Mouse (Mus musculus) ES-Bruce4 (cell line): ENCODE data around the gene Rtf2. TPM values are rescaled to one million over a fixed set of nuclear protein-coding genes. Genes with fewer than 3 reads are reported as not detected.

ENCODE experiments used
- H3K27ac ChIP-seq: 2 replicates; pipeline ENCODE4 v1.5.1; 2012; ENCODE audit warnings: low read length, inconsistent platforms; ENCODE audit not compliant: insufficient read depth
- H3K27me3 ChIP-seq: 2 replicates; pipeline ENCODE4 v1.6.1; 2012; ENCODE audit warnings: mild to moderate bottlenecking, low read length, inconsistent platforms; ENCODE audit not compliant: control insufficient read depth, poor library complexity, insufficient read depth, severe bottlenecking
- H3K36me3 ChIP-seq: 2 replicates; pipeline ENCODE4 v1.6.1; 2012; ENCODE audit warnings: inconsistent platforms, mild to moderate bottlenecking, low read length, moderate library complexity; ENCODE audit not compliant: control insufficient read depth, poor library complexity, insufficient read depth, severe bottlenecking
- H3K4me1 ChIP-seq: one replicate; pipeline ENCODE4 v1.8.1; 2011; ENCODE audit warnings: low read length; ENCODE audit not compliant: control insufficient read depth, insufficient read depth
- H3K4me3 ChIP-seq: 2 replicates; pipeline ENCODE4 v1.5.1; 2011; ENCODE audit warnings: low read depth, mild to moderate bottlenecking, low read length
- H3K9ac ChIP-seq: 2 replicates; pipeline ENCODE4 v1.6.1; 2012; ENCODE audit warnings: low read depth, mild to moderate bottlenecking, inconsistent platforms; ENCODE audit not compliant: poor library complexity, severe bottlenecking
- H3K9me3 ChIP-seq: replicated peaks from 2 replicates; pipeline ENCODE4 v1.6.1; 2012; ENCODE audit warnings: mild to moderate bottlenecking, low read length, inconsistent platforms; ENCODE audit not compliant: control insufficient read depth, poor library complexity, insufficient read depth, severe bottlenecking
- CTCF ChIP-seq: IDR thresholded peaks from one replicate; pipeline ENCODE4 v1.8.1; 2011; ENCODE audit warnings: low read depth, low read length
- EP300 ChIP-seq: IDR thresholded peaks from 2 replicates; pipeline ENCODE4 v1.6.1; 2011; ENCODE audit warnings: low read depth, low read length; ENCODE audit not compliant: insufficient read depth
- POLR2A ChIP-seq: IDR thresholded peaks from one replicate; pipeline ENCODE4 v1.8.1; 2011; ENCODE audit warnings: low read length; ENCODE audit not compliant: insufficient read depth
- polyA plus RNA-seq: library from polyadenylated mRNA; stranded (reverse); fragments of >200 nt; gene quantifications from 2 replicates; pipeline ENCODE4 v1.2.4, GENCODE M21; 2011; ENCODE audit warnings: low read depth; ENCODE audit not compliant: missing spikeins, insufficient read depth, insufficient read length

The Rtf2 gene
- polyA plus RNA-seq, 1 experiment: 52.6 TPM

- Histone ChIP-seq H3K27me3 (no peaks in the 10 kb centered on the region), H3K4me3 (no peak overlapping the region), H3K9ac (no peak overlapping the region), H3K4me1 (peaks cover 2% of the 10 kb centered on the region), H3K9me3 (no peaks in the 10 kb centered on the region), H3K36me3 (no peaks in the 10 kb centered on the region), H3K27ac (no peak overlapping the region)
- no peak for TF ChIP-seq POLR2A
- TF ChIP-seq CTCF: no peak
- no peak for TF ChIP-seq EP300
Measured at GRCm38 (mm10) chr2:172410686-172411085, 29.7 kb upstream of the Rtf2 start.

DNA sequence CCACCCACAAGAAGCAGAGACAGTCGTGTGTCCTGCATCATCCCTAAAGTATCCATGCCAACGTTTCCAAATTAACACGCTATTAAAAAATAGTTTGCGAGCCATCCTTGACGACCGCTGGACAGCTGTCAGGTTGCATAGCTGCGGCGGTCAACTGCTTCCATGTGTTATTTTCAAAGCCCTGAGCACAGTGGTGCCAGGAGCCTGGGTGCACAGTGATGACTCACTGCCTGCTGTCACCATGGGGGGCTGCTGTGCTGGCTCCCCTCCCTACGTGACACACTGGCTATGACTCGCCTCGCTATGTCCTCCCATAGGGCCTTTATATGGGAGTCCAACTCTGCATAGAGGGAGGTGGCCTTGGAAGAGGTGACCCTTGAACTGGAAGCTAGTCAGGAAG is 29.3 kb upstream of the Rtf2 start:
- Histone ChIP-seq H3K36me3 (no peaks in the 10 kb centered on the region), H3K27me3 (no peaks in the 10 kb centered on the region), H3K9me3 (no peaks in the 10 kb centered on the region), H3K27ac (no peak overlapping the region), H3K4me1 (peaks cover 2% of the 10 kb centered on the region), H3K9ac (no peak overlapping the region), H3K4me3 (no peak overlapping the region)
- TF ChIP-seq POLR2A: no peak
- TF ChIP-seq EP300: no peak
- no peak for TF ChIP-seq CTCF

DNA sequence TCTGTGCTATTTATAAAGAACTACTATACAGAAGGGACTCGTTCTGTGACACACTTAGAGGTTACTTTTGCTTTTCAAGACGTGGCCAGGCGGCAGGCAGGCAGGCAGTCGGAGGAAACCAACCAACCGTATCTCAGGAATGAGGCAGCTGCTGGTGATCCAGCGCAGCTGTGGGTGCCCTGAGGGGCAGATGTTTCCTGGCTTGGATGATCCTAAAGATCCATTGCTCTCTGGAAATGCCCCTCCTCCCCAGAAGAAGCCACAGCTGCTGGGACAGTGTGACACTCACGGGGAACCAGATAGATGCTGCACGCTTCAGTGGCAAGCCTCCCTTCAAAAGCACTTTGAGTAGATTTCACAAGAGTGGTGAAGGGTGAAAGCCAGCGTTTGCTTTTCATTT is 27.9 kb upstream of the Rtf2 start:
- Histone ChIP-seq H3K9me3 (no peaks in the 10 kb centered on the region), H3K9ac (no peak overlapping the region), H3K27me3 (no peaks in the 10 kb centered on the region), H3K27ac (no peak overlapping the region), H3K36me3 (no peaks in the 10 kb centered on the region), H3K4me3 (no peak overlapping the region), H3K4me1 (peaks cover 2% of the 10 kb centered on the region)
- TF ChIP-seq POLR2A: no peak

DNA sequence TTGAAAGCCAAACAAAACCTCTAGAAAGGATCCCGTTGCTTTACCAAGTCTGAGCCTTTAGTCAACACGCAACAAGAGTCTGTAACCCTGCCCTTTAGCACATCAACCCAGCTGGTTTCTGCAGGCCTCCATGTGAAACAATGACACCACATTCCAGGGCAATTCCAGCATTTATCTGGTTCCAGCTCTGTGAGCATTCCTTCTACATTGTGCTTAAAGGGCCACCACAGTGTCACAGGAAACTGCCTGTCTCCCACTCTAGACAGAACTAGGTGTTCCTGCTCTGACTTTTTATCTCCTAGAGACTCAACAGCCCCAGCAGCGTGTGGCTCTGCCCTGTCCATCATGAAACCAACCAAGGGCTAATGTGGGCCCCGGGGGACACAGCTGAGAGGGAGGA is 27.1 kb upstream of the Rtf2 start:
- no peaks in the 10 kb centered on the region for H3K27me3 ChIP-seq
- no peaks in the 10 kb centered on the region for H3K36me3 ChIP-seq
- no peak overlapping the region for H3K27ac ChIP-seq
- peaks cover 2% of the 10 kb centered on the region for H3K4me1 ChIP-seq
- TF ChIP-seq POLR2A (no peak), CTCF (no peak), EP300 (no peak)
- H3K9me3 ChIP-seq: no peaks in the 10 kb centered on the region
- H3K4me3 ChIP-seq: no peak overlapping the region
- H3K9ac ChIP-seq: no peak overlapping the region

GRCm38 (mm10) chr2:172413894-172414293 is 26.5 kb upstream of the Rtf2 start:
- Histone ChIP-seq H3K9me3 (no peaks in the 10 kb centered on the region), H3K27me3 (no peaks in the 10 kb centered on the region), H3K36me3 (no peaks in the 10 kb centered on the region), H3K4me1 (peaks cover 2% of the 10 kb centered on the region), H3K4me3 (no peak overlapping the region), H3K27ac (no peak overlapping the region), H3K9ac (no peak overlapping the region)
- TF ChIP-seq EP300 (no peak), POLR2A (no peak), CTCF (no peak)

DNA sequence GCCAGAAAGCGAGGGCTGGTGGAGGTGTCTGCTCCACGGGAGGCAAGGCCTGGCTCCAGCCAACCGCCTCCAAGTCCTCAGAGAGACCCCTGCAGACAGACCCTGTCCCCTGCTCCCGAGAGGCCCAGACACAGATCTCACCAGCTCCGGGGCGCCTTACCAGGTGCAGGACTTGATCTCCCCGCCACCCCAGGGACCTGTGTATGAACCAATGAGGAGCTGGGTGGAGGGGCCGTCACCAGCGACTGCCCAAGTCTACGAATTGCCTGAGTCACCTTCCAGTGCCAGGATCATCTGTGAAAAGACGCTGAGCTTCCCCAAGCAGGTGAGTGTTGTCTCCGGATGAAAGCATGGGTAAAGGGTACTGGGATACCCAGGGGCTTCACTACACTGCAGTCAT is 24.1 kb upstream of the Rtf2 start:
- H3K27me3 ChIP-seq: no peaks in the 10 kb centered on the region
- no peak overlapping the region for H3K9ac ChIP-seq
- no peak for TF ChIP-seq EP300
- TF ChIP-seq POLR2A: no peak
- no peak for TF ChIP-seq CTCF
- no peaks in the 10 kb centered on the region for H3K9me3 ChIP-seq
- H3K4me3 ChIP-seq: no peak overlapping the region
- no peaks in the 10 kb centered on the region for H3K36me3 ChIP-seq
- H3K4me1 ChIP-seq: peaks cover 2% of the 10 kb centered on the region
- no peak overlapping the region for H3K27ac ChIP-seq

DNA sequence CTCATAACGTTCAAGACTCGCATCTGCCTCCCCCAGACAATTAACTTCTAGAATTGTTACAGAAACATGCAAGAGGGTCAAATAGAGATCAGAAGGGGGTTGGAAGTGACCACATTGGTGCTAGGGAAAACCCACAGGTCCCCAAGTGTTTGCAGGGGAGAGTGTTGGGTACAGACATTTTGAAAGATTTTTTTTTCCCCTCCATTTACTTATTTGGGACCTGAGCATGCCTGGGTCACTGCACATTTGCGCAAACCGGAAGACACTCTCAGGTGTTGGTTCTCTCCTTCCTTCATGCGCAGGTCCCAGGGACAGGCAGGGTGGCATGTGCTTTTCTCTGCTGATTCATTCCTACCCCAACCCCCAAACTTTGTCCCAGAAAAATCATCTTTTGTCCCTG is 23.5 kb upstream of the Rtf2 start:
- Histone ChIP-seq H3K9me3 (no peaks in the 10 kb centered on the region), H3K9ac (no peak overlapping the region), H3K4me3 (no peak overlapping the region), H3K27ac (no peak overlapping the region), H3K36me3 (no peaks in the 10 kb centered on the region), H3K4me1 (peaks cover 2% of the 10 kb centered on the region), H3K27me3 (no peaks in the 10 kb centered on the region)
- TF ChIP-seq CTCF: no peak
- no peak for TF ChIP-seq POLR2A
- TF ChIP-seq EP300: no peak
